Mouse (Mus musculus) heart, adult 2 months (tissue): ENCODE results near the gene Vmn1r124.
"Not testable (repeated sequence)": the region's sequence is repeated elsewhere in the genome, so short reads cannot be mapped to it uniquely, and the experiment has no call there.

Experiments
- CTCF ChIP-seq: fragments of 200-600 bp; IDR thresholded peaks from 2 replicates; pipeline ENCODE4 v1.8.1; 2022; ENCODE audit warnings: antibody characterized with exemption, mild to moderate bottlenecking, moderate library complexity
- EP300 ChIP-seq: fragments of 200-500 bp; IDR thresholded peaks from 2 replicates; pipeline ENCODE4 v1.6.1; 2011; ENCODE audit warnings: low read depth, low read length, control low read depth; ENCODE audit not compliant: insufficient read depth
- POLR2A ChIP-seq: fragments of 200-500 bp; IDR thresholded peaks from 2 replicates; pipeline ENCODE4 v1.6.1; 2011; ENCODE audit warnings: mild to moderate bottlenecking, low read depth, low read length, control low read depth; ENCODE audit not compliant: insufficient read depth

DNA sequence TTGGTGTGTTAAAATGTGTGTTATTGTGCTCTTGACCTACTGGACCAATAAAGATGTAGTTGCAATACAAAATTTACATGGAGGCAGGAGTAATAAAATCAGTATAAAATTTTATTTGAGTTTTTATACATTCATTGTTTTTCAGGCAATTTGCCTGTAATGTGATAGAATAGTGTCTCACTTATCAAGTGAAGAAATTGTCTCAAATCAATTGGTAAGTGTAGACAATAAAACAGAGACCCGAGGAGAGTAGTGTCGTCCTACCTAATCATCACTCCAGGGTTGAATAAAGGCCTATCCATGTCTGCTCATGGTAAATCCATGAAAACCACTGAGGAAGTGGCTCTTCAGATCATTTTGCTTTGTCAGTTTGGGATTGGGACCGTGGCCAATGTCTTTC lies 11.5 kb upstream of the Vmn1r124 start, which contains the start of gene Vmn1r125:
- TF ChIP-seq EP300, POLR2A, CTCF: not testable (repeated sequence)
